Mouse (Mus musculus) adrenal gland, postnatal 4 days (tissue): Measurements from ENCODE around the gene Rnf214. TPM values are rescaled to one million over a fixed set of nuclear protein-coding genes. Genes with fewer than 3 reads are reported as not detected.

Experiments
- DNase-seq, 2 experiments: peaks; one replicate each; pipeline ENCODE4 v3.0.0; 2021 to 2022; ENCODE audit warnings: low spot score in 2 of 2, mixed read lengths in 2 of 2
- long read RNA-seq, 2 experiments: library from polyadenylated mRNA; stranded (forward); transcript quantifications; one replicate each; pipeline ENCODE4 v2.0.0; 2021
- total RNA-seq, 2 experiments: library from RNA; stranded (reverse); gene quantifications; 2 replicates each; pipeline ENCODE4 v1.2.3; 2021

Rnf214 gene
- 10 to 100 TPM; 53.9 to 58.1 TPM for total RNA-seq
- long read RNA-seq, experiment 1, transcript Rnf214-201 (14 exons, 3,964 nt): major isoform, 6 of 16 reads
- long read RNA-seq, experiment 1, partial matches to known transcripts: 1 of 16 reads
- long read RNA-seq, experiment 1, other reads (novel, unspliced or antisense): 5 of 16 reads
- long read RNA-seq, experiment 2, partial matches to known transcripts: 4 of 28 reads
- long read RNA-seq, experiment 2, other reads (novel, unspliced or antisense): 18 of 28 reads

GRCm38 (mm10) chr9:45906355-45907077 lies at the start of gene Rnf214, which contains the start of gene Pcsk7:
Rnf214 (minus strand) TSS chr9:45906911.
Pcsk7 (plus strand) TSS chr9:45906497.
- peak; percentile 79 to 81 for DNase-seq

GRCm38 (mm10) chr9:45955107-45955963 lies 48.6 kb upstream of the Rnf214 start, which contains the start of gene Sidt2:
Sidt2 (minus strand) TSS chr9:45955258.
- DNase-seq: peak; percentile 62 to 63

- DNase-seq: peak in 1 of 2 experiments; percentile 39
These were observed 47.8 kb upstream of the Rnf214 start for GRCm38 (mm10) chr9:45954294-45955106.

GRCm38 (mm10) chr9:45953511-45954293 lies 47.0 kb upstream of the Rnf214 start:
- DNase-seq: peak in 1 of 2 experiments; percentile 15

- DNase-seq: peak in 1 of 2 experiments; percentile 2
These were observed 46.2 kb upstream of the Rnf214 start for GRCm38 (mm10) chr9:45952890-45953289.

GRCm38 (mm10) chr9:45952057-45952456 lies 45.3 kb upstream of the Rnf214 start:
- no peak for DNase-seq

- no peak for DNase-seq
These were observed 40.1 kb upstream of the Rnf214 start for GRCm38 (mm10) chr9:45946872-45947183.

GRCm38 (mm10) chr9:45946182-45946871 lies 39.6 kb upstream of the Rnf214 start:
- no peak for DNase-seq

GRCm38 (mm10) chr9:45945721-45946120 lies 39.0 kb upstream of the Rnf214 start:
- no peak for DNase-seq

GRCm38 (mm10) chr9:45944506-45945400 lies 38.0 kb upstream of the Rnf214 start:
- no peak for DNase-seq

GRCm38 (mm10) chr9:45943628-45944505 lies 37.2 kb upstream of the Rnf214 start:
- no peak for DNase-seq

GRCm38 (mm10) chr9:45942916-45943315 lies 36.2 kb upstream of the Rnf214 start:
- DNase-seq: no peak

GRCm38 (mm10) chr9:45942464-45942863 lies 35.8 kb upstream of the Rnf214 start:
- no peak for DNase-seq

- no peak for DNase-seq
These were observed 34.7 kb upstream of the Rnf214 start for GRCm38 (mm10) chr9:45941329-45941888.

GRCm38 (mm10) chr9:45939794-45940193 lies 33.1 kb upstream of the Rnf214 start:
- no peak for DNase-seq

- DNase-seq: no peak
These were observed 32.4 kb upstream of the Rnf214 start for GRCm38 (mm10) chr9:45938952-45939637.
